ENCODE assay signal across 8 mouse cellular contexts in genomic region chr17:24707801-24708425, GRCm38 (mm10). TPM values are rescaled to one million over a fixed set of nuclear protein-coding genes. Genes with fewer than 3 reads are reported as not detected.
DNase-seq lines count a peak whose midpoint lies in the region; ATAC-seq lines count a peak whose summit lies in the region.

No protein-coding gene starts in this region.

- H3K4me3 ChIP-seq in lung, embryonic 15.5 days: peak overlapping the region; percentile 90
- peak overlapping the region; percentile 56 for H3K4me3 ChIP-seq in embryonic facial prominence, embryonic 11.5 days (ENCODE audit: low read depth, low read length)
- H3K4me3 ChIP-seq in intestine, embryonic 15.5 days (replicated peaks): peak overlapping the region; percentile 80
- peak overlapping the region; percentile 81 for H3K4me3 ChIP-seq in midbrain, embryonic 16.5 days (ENCODE audit: low read depth, low read length)

- 3% methylated on average over 24 of the region's 24 CpGs for WGBS in lung, embryonic 15.5 days
- 5% methylated on average over 24 of the region's 24 CpGs for WGBS in embryonic facial prominence, embryonic 11.5 days
- WGBS in intestine, embryonic 15.5 days: 3% methylated on average over 24 of the region's 24 CpGs
- 7% methylated on average over 24 of the region's 24 CpGs for WGBS in midbrain, embryonic 16.5 days

- H3K27me3 ChIP-seq in lung, embryonic 15.5 days: no peaks in the 10 kb centered on the region
- H3K27me3 ChIP-seq in embryonic facial prominence, embryonic 11.5 days (ENCODE audit: control insufficient read depth, insufficient read depth, low read length): no peaks in the 10 kb centered on the region
- H3K27me3 ChIP-seq in intestine, embryonic 15.5 days (replicated peaks): no peaks in the 10 kb centered on the region
- H3K27me3 ChIP-seq in midbrain, embryonic 16.5 days (ENCODE audit: control insufficient read depth, insufficient read depth, low read depth, low read length): no peaks in the 10 kb centered on the region

- peaks cover 19% of the 10 kb centered on the region for H3K36me3 ChIP-seq in lung, embryonic 15.5 days
- H3K36me3 ChIP-seq in embryonic facial prominence, embryonic 11.5 days (replicated peaks; ENCODE audit: control insufficient read depth, insufficient read depth, low read depth, low read length): peaks cover 4% of the 10 kb centered on the region
- peaks cover 8% of the 10 kb centered on the region for H3K36me3 ChIP-seq in intestine, embryonic 15.5 days
- peaks cover 15% of the 10 kb centered on the region for H3K36me3 ChIP-seq in midbrain, embryonic 16.5 days (ENCODE audit: control insufficient read depth, insufficient read depth, low read length)

- H3K9me3 ChIP-seq in lung, embryonic 15.5 days: no peaks in the 10 kb centered on the region
- no peaks in the 10 kb centered on the region for H3K9me3 ChIP-seq in embryonic facial prominence, embryonic 11.5 days (replicated peaks; ENCODE audit: control insufficient read depth, low read length)
- no peaks in the 10 kb centered on the region for H3K9me3 ChIP-seq in intestine, embryonic 15.5 days
- H3K9me3 ChIP-seq in midbrain, embryonic 16.5 days (replicated peaks; ENCODE audit: control insufficient read depth, low read length, poor library complexity, severe bottlenecking): no peaks in the 10 kb centered on the region

- peak overlapping the region; percentile 81 for H3K27ac ChIP-seq in lung, embryonic 15.5 days
- H3K27ac ChIP-seq in embryonic facial prominence, embryonic 11.5 days (replicated peaks; ENCODE audit: low read depth, low read length): no peak overlapping the region
- peak overlapping the region; percentile 83 for H3K27ac ChIP-seq in intestine, embryonic 15.5 days
- H3K27ac ChIP-seq in midbrain, embryonic 16.5 days (ENCODE audit: low read length): peak overlapping the region; percentile 76

- H3K9ac ChIP-seq in lung, embryonic 15.5 days: peak overlapping the region; percentile 80
- peak overlapping the region; percentile 67 for H3K9ac ChIP-seq in embryonic facial prominence, embryonic 11.5 days (replicated peaks; ENCODE audit: low read length)
- H3K9ac ChIP-seq in intestine, embryonic 15.5 days: peak overlapping the region; percentile 77
- peak overlapping the region; percentile 80 for H3K9ac ChIP-seq in midbrain, embryonic 16.5 days (ENCODE audit: low read depth, low read length)

- peak; percentile 55; the same call in 1 of the 2 replicates for ATAC-seq in lung, embryonic 15.5 days (ENCODE audit: borderline replicate concordance, extremely low read depth, low FRiP score, low TSS enrichment)
- no peak for ATAC-seq in embryonic facial prominence, embryonic 11.5 days (replicated peaks; ENCODE audit: insufficient number of reproducible peaks, low FRiP score, low TSS enrichment, low read depth)
- peak; percentile 71 for ATAC-seq in intestine, embryonic 15.5 days
- ATAC-seq in midbrain, embryonic 16.5 days: 0 out of 2 replicates have a peak, but pooled peaks have one; percentile 41

- peaks cover 17% of the 10 kb centered on the region for H3K4me1 ChIP-seq in lung, embryonic 15.5 days
- no peaks in the 10 kb centered on the region for H3K4me1 ChIP-seq in embryonic facial prominence, embryonic 11.5 days (ENCODE audit: control insufficient read depth, insufficient read depth, low read length)
- peaks cover 6% of the 10 kb centered on the region; the same call in 1 of the 2 replicates for H3K4me1 ChIP-seq in intestine, embryonic 15.5 days (replicated peaks)
- peaks cover 10% of the 10 kb centered on the region for H3K4me1 ChIP-seq in midbrain, embryonic 16.5 days (ENCODE audit: control insufficient read depth, insufficient read depth, low read length)

- DNase-seq in lung, postnatal 14 days: no peak
- DNase-seq in embryonic facial prominence, embryonic 11.5 days (ENCODE audit: low spot score): no peak
- DNase-seq in left cerebral cortex, adult 11 months (ENCODE audit: low spot score): no peak
- DNase-seq in kidney, adult 18-20 months: no peak
- no peak for DNase-seq in thymus, postnatal 25 days

- H3K4me2 ChIP-seq in lung, embryonic 15.5 days: peak overlapping the region; percentile 74
- H3K4me2 ChIP-seq in embryonic facial prominence, embryonic 11.5 days (ENCODE audit: low read depth, low read length): peak overlapping the region; percentile 72
- H3K4me2 ChIP-seq in intestine, embryonic 15.5 days (replicated peaks): peak overlapping the region; percentile 81
- H3K4me2 ChIP-seq in midbrain, embryonic 16.5 days (ENCODE audit: low read length): peak overlapping the region; percentile 89

RNA-seq across cellular contexts. Expression of gene Tbl3, which starts 0.5 kb away (rescaled TPM):
- polyA plus RNA-seq in lung, embryonic 15.5 days (2015; fragmentation: Nextera tagmentation; extraction: Ambion mirVana): 81.2 and 85.2 TPM in 2 replicates
- 96.3 and 102 TPM in 2 replicates for polyA plus RNA-seq in embryonic facial prominence, embryonic 11.5 days (2014; fragmentation: Nextera tagmentation; extraction: Ambion mirVana)
- 67.3 and 67.5 TPM in 2 replicates for polyA plus RNA-seq in intestine, embryonic 15.5 days (2015; fragmentation: Nextera tagmentation; extraction: Ambion mirVana)
- polyA plus RNA-seq in midbrain, embryonic 16.5 days (2015; fragmentation: Nextera tagmentation; extraction: Ambion mirVana): 61.8 and 69.2 TPM in 2 replicates

RNA-seq across cellular contexts. Expression of gene Rnf151, which starts 9.9 kb away (rescaled TPM):
- 0.18 and 0.21 TPM in 2 replicates for polyA plus RNA-seq in lung, embryonic 15.5 days (2015; fragmentation: Nextera tagmentation; extraction: Ambion mirVana)
- 0.18 and 0.24 TPM in 2 replicates for polyA plus RNA-seq in embryonic facial prominence, embryonic 11.5 days (2014; fragmentation: Nextera tagmentation; extraction: Ambion mirVana)
- 0.11 and 0.19 TPM in 2 replicates for polyA plus RNA-seq in intestine, embryonic 15.5 days (2015; fragmentation: Nextera tagmentation; extraction: Ambion mirVana)
- polyA plus RNA-seq in midbrain, embryonic 16.5 days (2015; fragmentation: Nextera tagmentation; extraction: Ambion mirVana): 0.28 TPM in 1 of 2 replicates, not detected in the other

RNA-seq across cellular contexts. Expression of gene Rps2, which starts 10.0 kb away (rescaled TPM):
- 1,576 and 1,662 TPM in 2 replicates for polyA plus RNA-seq in lung, embryonic 15.5 days (2015; fragmentation: Nextera tagmentation; extraction: Ambion mirVana)
- 1,371 and 1,480 TPM in 2 replicates for polyA plus RNA-seq in embryonic facial prominence, embryonic 11.5 days (2014; fragmentation: Nextera tagmentation; extraction: Ambion mirVana)
- 1,514 and 1,667 TPM in 2 replicates for polyA plus RNA-seq in intestine, embryonic 15.5 days (2015; fragmentation: Nextera tagmentation; extraction: Ambion mirVana)
- 657 and 682 TPM in 2 replicates for polyA plus RNA-seq in midbrain, embryonic 16.5 days (2015; fragmentation: Nextera tagmentation; extraction: Ambion mirVana)

RNA-seq across cellular contexts. Expression of gene Noxo1, which starts 11.9 kb away (rescaled TPM):
- 3.5 and 5.1 TPM in 2 replicates for polyA plus RNA-seq in lung, embryonic 15.5 days (2015; fragmentation: Nextera tagmentation; extraction: Ambion mirVana)
- polyA plus RNA-seq in embryonic facial prominence, embryonic 11.5 days (2014; fragmentation: Nextera tagmentation; extraction: Ambion mirVana): 1.1 and 2.7 TPM in 2 replicates
- 10.3 and 10.4 TPM in 2 replicates for polyA plus RNA-seq in intestine, embryonic 15.5 days (2015; fragmentation: Nextera tagmentation; extraction: Ambion mirVana)
- polyA plus RNA-seq in midbrain, embryonic 16.5 days (2015; fragmentation: Nextera tagmentation; extraction: Ambion mirVana): 1.9 and 2.2 TPM in 2 replicates

RNA-seq across cellular contexts. Expression of gene Gfer, which starts 12.0 kb away (rescaled TPM):
- 47.3 and 47.4 TPM in 2 replicates for polyA plus RNA-seq in lung, embryonic 15.5 days (2015; fragmentation: Nextera tagmentation; extraction: Ambion mirVana)
- polyA plus RNA-seq in embryonic facial prominence, embryonic 11.5 days (2014; fragmentation: Nextera tagmentation; extraction: Ambion mirVana): 46.8 and 52.4 TPM in 2 replicates
- polyA plus RNA-seq in intestine, embryonic 15.5 days (2015; fragmentation: Nextera tagmentation; extraction: Ambion mirVana): 41.8 and 45.9 TPM in 2 replicates
- 33.7 and 40.8 TPM in 2 replicates for polyA plus RNA-seq in midbrain, embryonic 16.5 days (2015; fragmentation: Nextera tagmentation; extraction: Ambion mirVana)
